Mouse (Mus musculus): ENCODE results near the gene Isyna1. TPM values are rescaled to one million over a fixed set of nuclear protein-coding genes. Genes with fewer than 3 reads are reported as not detected.

Isyna1 gene
- total RNA-seq (2021) = 10 to 100 TPM; 26.7 to 28.3 TPM
- polyA plus RNA-seq (2012; rRNA removed) = 40.3 and 41.6 TPM in 2 replicates
- long read RNA-seq, transcript Isyna1-201 (11 exons, 1,836 nt) = major isoform, 23 of 25 reads
- long read RNA-seq, partial matches to known transcripts = 2 of 25 reads
- long read RNA-seq, other reads (novel, unspliced or antisense) = 0 of 25 reads

DNA sequence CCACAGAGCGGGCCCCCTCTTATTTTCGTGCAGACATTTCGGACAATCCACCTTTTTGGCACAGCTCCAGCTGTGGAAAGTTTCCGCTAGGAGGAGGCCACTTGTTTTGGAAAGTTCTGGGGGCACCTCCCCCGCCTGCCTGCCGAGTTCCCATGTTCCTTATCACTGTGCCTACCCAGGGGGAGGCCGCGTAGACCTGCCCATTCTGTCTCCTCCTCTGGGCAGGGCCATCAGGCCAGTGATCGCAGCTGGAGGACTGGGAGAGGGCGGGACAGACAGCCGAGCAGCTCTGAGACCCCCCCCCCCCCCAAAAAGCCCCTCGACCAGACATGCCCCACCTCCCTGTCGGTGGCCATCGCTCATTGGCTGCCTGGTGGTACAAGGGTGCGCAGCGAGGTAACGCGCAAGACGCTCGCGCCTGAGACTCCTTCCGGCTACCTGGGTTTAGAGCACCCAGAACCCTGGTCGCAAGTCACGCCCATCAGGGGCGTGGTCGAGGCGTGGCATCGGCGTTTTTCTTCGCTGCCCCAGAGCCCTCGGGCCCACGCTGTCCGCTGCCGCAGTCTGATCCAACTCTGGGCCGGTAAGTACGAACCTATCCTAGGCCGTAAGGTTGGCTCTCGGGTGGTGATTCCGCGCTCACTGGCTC, at the start of gene Isyna1:
Isyna1 (plus strand) TSS at position 413 of the 649 bp plus-strand sequence.
- H3K79me2 ChIP-seq (replicated peaks; ENCODE audit: control insufficient read depth, insufficient read depth, low read length) = no peaks in the 10 kb centered on the region
- H3K4me1 ChIP-seq (ENCODE audit: control insufficient read depth, insufficient read depth, low read length) = no peaks in the 10 kb centered on the region
- H3K27me3 ChIP-seq (ENCODE audit: control insufficient read depth, insufficient read depth, low read length) = no peaks in the 10 kb centered on the region
- peak within 1 kb of the TSS; percentile 77 for H3K4me3 ChIP-seq
- H3K27ac ChIP-seq = peak within 1 kb of the TSS; percentile 67
- intact Hi-C loops (cut with DNase I) = loop anchor here (2.0 to 10.0 kb wide), 2 partner anchors 17 to 49 kb away; no protein-coding TSS in a partner anchor
- peak within 1 kb of the TSS; percentile 72 for H3K9ac ChIP-seq (ENCODE audit: low read depth, low read length)
- H3K36me3 ChIP-seq (ENCODE audit: control insufficient read depth, insufficient read depth, low read length) = no peaks in the 10 kb centered on the region
- DNase-seq = peak; percentile 83 to 89
- TF ChIP-seq POLR2A (IDR thresholded peaks at IDR 0.05; ENCODE audit: insufficient read depth, low read depth, low read length) (peak; percentile 72), EP300 (IDR thresholded peaks at IDR 0.05; ENCODE audit: insufficient read depth, low read depth, low read length) (no peak), CTCF (IDR thresholded peaks at IDR 0.05) (peak; percentile 24; the same call in 1 of the 2 replicates)
- 1% methylated on average over 40 of the region's 40 CpGs for WGBS

DNA sequence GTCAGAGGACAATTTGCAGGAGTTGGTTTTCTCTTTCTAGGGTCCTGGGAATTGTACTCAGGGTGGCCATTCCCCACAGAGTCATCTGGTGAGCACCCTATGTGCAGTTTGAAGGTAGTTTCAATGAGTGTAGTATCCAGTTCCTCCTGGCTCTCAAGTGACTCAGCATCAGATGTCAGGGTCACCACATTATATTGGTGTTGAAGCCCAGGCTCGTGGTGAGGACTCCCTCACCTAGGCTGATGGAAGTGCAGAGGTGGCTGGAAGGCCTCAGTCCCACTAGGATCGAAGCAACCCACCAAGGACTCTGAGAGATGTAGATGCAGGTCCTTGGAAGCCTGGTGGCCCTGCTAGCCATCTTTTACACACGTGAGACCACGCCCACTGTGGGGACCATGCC, 47.8 kb upstream of the Isyna1 start:
- Histone ChIP-seq H3K9ac (ENCODE audit: low read depth, low read length) (no peak overlapping the region), H3K4me3 (no peak overlapping the region), H3K36me3 (ENCODE audit: control insufficient read depth, insufficient read depth, low read length) (no peaks in the 10 kb centered on the region; the same call in 1 of the 2 replicates), H3K4me1 (ENCODE audit: control insufficient read depth, insufficient read depth, low read length) (peaks cover 33% of the 10 kb centered on the region), H3K79me2 (replicated peaks; ENCODE audit: control insufficient read depth, insufficient read depth, low read length) (peaks cover 1% of the 10 kb centered on the region; the same call in 1 of the 2 replicates), H3K27ac (no peak overlapping the region), H3K27me3 (ENCODE audit: control insufficient read depth, insufficient read depth, low read length) (no peaks in the 10 kb centered on the region)
- 76% methylated on average over 4 of the region's 4 CpGs for WGBS
- TF ChIP-seq POLR2A (IDR thresholded peaks at IDR 0.05; ENCODE audit: insufficient read depth, low read depth, low read length) = no peak
- no peak for TF ChIP-seq EP300 (IDR thresholded peaks at IDR 0.05; ENCODE audit: insufficient read depth, low read depth, low read length)
- TF ChIP-seq CTCF (IDR thresholded peaks at IDR 0.05) = no peak
- DNase-seq = no peak
- intact Hi-C loops (cut with DNase I) = loop anchor here (10.0 kb wide), 1 partner anchor 48 kb away; the partner anchor contains the start of gene Isyna1

DNA sequence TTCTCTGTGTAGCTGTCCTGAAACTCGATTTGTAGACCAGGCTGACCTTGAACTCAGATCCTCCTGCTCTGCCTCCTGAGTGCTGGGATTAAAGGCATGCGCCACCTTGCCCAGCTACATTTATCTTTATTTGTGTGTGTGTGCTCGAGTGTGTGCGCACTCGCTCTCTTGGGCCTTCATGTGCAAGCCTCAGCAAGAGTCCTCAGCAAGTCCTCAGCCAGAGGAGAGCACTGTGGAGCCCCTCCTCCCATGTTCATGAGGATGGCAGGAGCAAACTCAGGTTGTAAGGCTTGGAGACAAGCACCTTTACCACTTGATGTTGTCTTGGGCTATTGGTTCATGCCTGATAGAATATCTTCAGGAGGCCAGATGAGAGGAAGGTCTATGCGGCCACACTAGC, 46.4 kb upstream of the Isyna1 start:
- no peak for DNase-seq
- peaks cover 1% of the 10 kb centered on the region; the same call in 1 of the 2 replicates for H3K79me2 ChIP-seq (replicated peaks; ENCODE audit: control insufficient read depth, insufficient read depth, low read length)
- no peaks in the 10 kb centered on the region; the same call in 1 of the 2 replicates for H3K36me3 ChIP-seq (ENCODE audit: control insufficient read depth, insufficient read depth, low read length)
- TF ChIP-seq CTCF (IDR thresholded peaks at IDR 0.05) (no peak), POLR2A (IDR thresholded peaks at IDR 0.05; ENCODE audit: insufficient read depth, low read depth, low read length) (no peak), EP300 (IDR thresholded peaks at IDR 0.05; ENCODE audit: insufficient read depth, low read depth, low read length) (no peak)
- WGBS = 87% methylated on average over 6 of the region's 6 CpGs
- H3K27me3 ChIP-seq (ENCODE audit: control insufficient read depth, insufficient read depth, low read length) = no peaks in the 10 kb centered on the region
- H3K9ac ChIP-seq (ENCODE audit: low read depth, low read length) = no peak overlapping the region
- peak overlapping the region; percentile 42; the same call in 1 of the 2 replicates for H3K27ac ChIP-seq
- no peak overlapping the region for H3K4me3 ChIP-seq
- intact Hi-C loops (cut with DNase I) = loop anchor here (10.0 kb wide), 1 partner anchor 47 kb away; the partner anchor contains the start of gene Isyna1
- H3K4me1 ChIP-seq (ENCODE audit: control insufficient read depth, insufficient read depth, low read length) = peaks cover 44% of the 10 kb centered on the region

DNA sequence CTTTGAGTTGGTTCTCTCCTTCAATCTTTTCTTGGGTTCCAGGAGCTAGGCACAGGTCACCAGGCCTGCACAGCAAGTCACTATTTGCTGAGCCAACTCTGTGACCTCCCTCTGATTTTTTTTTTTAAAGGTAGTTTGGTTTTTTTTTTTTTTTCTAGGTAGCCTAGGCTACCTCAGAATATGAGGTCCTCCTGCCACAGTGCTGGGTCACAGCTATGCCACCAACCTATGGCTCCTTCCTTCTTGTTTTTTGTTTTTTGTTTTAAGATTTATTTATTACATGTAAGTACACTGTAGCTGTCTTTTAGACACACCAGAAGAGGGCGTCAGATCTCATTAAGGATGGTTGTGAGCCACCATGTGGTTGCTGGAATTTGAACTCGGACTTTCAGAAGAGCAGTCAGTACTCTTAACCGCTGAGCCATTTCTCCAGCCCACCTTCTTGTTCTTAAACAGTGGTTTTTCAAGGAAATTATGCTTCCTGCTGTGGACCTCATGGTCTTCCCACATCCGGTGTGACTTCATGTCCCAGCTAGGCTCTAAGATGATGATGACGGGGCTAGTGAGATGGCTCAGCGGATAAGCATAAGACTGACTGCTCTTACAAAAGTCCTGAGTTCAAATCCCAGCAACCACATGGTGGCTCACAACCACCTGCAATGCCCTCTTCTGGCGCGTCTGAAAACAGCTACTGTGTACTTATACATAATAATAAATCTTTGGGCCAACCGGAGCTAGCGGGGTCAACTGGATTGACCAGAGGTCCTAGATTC, 44.6 kb upstream of the Isyna1 start:
- Histone ChIP-seq H3K27ac (no peak overlapping the region), H3K4me1 (ENCODE audit: control insufficient read depth, insufficient read depth, low read length) (peaks cover 46% of the 10 kb centered on the region), H3K79me2 (replicated peaks; ENCODE audit: control insufficient read depth, insufficient read depth, low read length) (peaks cover 1% of the 10 kb centered on the region; the same call in 1 of the 2 replicates), H3K9ac (ENCODE audit: low read depth, low read length) (no peak overlapping the region), H3K4me3 (no peak overlapping the region), H3K36me3 (ENCODE audit: control insufficient read depth, insufficient read depth, low read length) (no peaks in the 10 kb centered on the region; the same call in 1 of the 2 replicates), H3K27me3 (ENCODE audit: control insufficient read depth, insufficient read depth, low read length) (no peaks in the 10 kb centered on the region)
- TF ChIP-seq EP300 (IDR thresholded peaks at IDR 0.05; ENCODE audit: insufficient read depth, low read depth, low read length) (no peak), CTCF (IDR thresholded peaks at IDR 0.05) (peak; percentile 24), POLR2A (IDR thresholded peaks at IDR 0.05; ENCODE audit: insufficient read depth, low read depth, low read length) (no peak)
- intact Hi-C loops (cut with DNase I) = loop anchor here (10.0 kb wide), 1 partner anchor 45 kb away; the partner anchor contains the start of gene Isyna1
- no peak for DNase-seq
- 81% methylated on average over 10 of the region's 10 CpGs for WGBS

DNA sequence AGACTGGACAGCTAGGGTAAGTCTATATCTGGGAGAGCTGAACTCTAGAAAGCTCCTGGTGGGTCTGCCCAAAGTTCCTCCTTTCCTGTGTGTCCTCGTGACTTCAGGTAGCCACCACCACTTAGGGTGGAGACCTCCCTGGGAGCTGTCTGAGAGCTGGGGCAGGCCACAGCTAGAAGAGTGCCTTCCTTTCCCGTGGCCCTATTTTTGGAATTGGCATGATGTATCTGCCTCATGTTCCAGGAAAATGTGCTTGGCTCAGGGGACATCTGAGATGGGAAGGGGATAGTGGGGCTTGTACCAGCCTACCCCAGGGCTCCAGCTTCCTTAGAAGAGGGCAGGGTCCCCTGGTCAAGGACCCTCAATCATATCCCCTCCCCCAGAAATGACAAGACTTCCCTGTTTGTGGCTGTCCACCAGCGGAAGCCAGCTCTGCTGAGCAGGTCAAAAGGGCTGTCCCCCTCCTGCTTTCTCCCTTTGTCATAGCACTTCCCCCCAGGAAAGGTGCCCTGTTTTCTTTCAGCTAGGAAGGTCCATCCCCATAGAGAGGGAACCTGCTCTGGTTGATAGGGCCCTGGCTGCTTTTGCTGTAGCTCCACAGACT, 42.5 kb upstream of the Isyna1 start:
- intact Hi-C loops (cut with DNase I) = no loop called here
- Histone ChIP-seq H3K4me3 (no peak overlapping the region), H3K27me3 (ENCODE audit: control insufficient read depth, insufficient read depth, low read length) (no peaks in the 10 kb centered on the region), H3K9ac (ENCODE audit: low read depth, low read length) (no peak overlapping the region), H3K79me2 (replicated peaks; ENCODE audit: control insufficient read depth, insufficient read depth, low read length) (peaks cover 1% of the 10 kb centered on the region; the same call in 1 of the 2 replicates), H3K4me1 (ENCODE audit: control insufficient read depth, insufficient read depth, low read length) (peaks cover 44% of the 10 kb centered on the region), H3K36me3 (ENCODE audit: control insufficient read depth, insufficient read depth, low read length) (no peaks in the 10 kb centered on the region; the same call in 1 of the 2 replicates), H3K27ac (peak overlapping the region; percentile 85)
- DNase-seq = peak; percentile 58 to 60
- 7% methylated on average over 3 of the region's 3 CpGs for WGBS
- TF ChIP-seq CTCF (IDR thresholded peaks at IDR 0.05) (no peak), EP300 (IDR thresholded peaks at IDR 0.05; ENCODE audit: insufficient read depth, low read depth, low read length) (0 out of 2 replicates have a peak, but pooled peaks have one; percentile 19)
